In genomic region chrX:36807360-36808317, GRCm38 (mm10) we compare ENCODE assay signal across 8 mouse cellular contexts. TPM values are rescaled to one million over a fixed set of nuclear protein-coding genes. Genes with fewer than 3 reads are reported as not detected.
DNase-seq lines count a peak whose midpoint lies in the region; ATAC-seq and TF ChIP-seq lines count a peak whose summit lies in the region.

No protein-coding gene starts in this region.

- TF ChIP-seq CTCF in MEL (IDR thresholded peaks at IDR 0.05 in 2 of 3, conservative IDR thresholded peaks at IDR 0.05 in 1 of 3; ENCODE audit: control insufficient read depth in 1 of 3, insufficient read depth in 1 of 3, low read depth in 2 of 3, low read length in 3 of 3, poor library complexity in 1 of 3, severe bottlenecking in 1 of 3), result peak; percentile 41 to 69 (median 67)
- peak; percentile 86 for TF ChIP-seq CTCF in layer of hippocampus, adult 2 months (conservative IDR thresholded peaks at IDR 0.05)
- peak; percentile 35; the same call in 1 of the 2 replicates for TF ChIP-seq CTCF in lung, adult 2 months (IDR thresholded peaks at IDR 0.05; ENCODE audit: insufficient read depth, low read length)

- H3K4me3 ChIP-seq in MEL (ENCODE audit: control insufficient read depth in 1 of 2, insufficient read depth in 1 of 2, low read depth in 2 of 2, low read length in 2 of 2), result peak overlapping the region; percentile 65 to 69
- peak overlapping the region; percentile 43 for H3K4me3 ChIP-seq in forebrain, embryonic 15.5 days
- peak overlapping the region; percentile 57 for H3K4me3 ChIP-seq in layer of hippocampus, adult 2 months
- H3K4me3 ChIP-seq in lung, adult 2 months (replicated peaks; ENCODE audit: extremely low read depth, low read depth, low read length), result peak overlapping the region; percentile 57
- H3K4me3 ChIP-seq in neural tube, embryonic 15.5 days (replicated peaks), result peak overlapping the region; percentile 41

- TF ChIP-seq POLR2A in MEL (IDR thresholded peaks at IDR 0.05; ENCODE audit: control insufficient read depth in 1 of 2, insufficient read depth in 1 of 2, low read depth in 1 of 2, low read length in 2 of 2, poor library complexity in 1 of 2), result peak; percentile 23 to 79; a peak in 2 of 4 replicates
- peak; percentile 61; the same call in 1 of the 2 replicates for TF ChIP-seq POLR2A in lung, adult 2 months (IDR thresholded peaks at IDR 0.05; ENCODE audit: borderline replicate concordance, extremely low read depth, low read depth, low read length)

- DNase-seq in MEL (ENCODE audit: low read depth, low spot score), result peak; percentile 94
- peak; percentile 84 to 89 for DNase-seq in cerebellum, adult 18-20 months
- DNase-seq in heart, postnatal 25 days (ENCODE audit: low spot score), result peak; percentile 84
- peak; percentile 87 to 89 for DNase-seq in layer of hippocampus, adult 2 months (ENCODE audit: low spot score in 2 of 2)
- DNase-seq in lung, adult 2 months, result peak; percentile 78
- peak; percentile 86 for DNase-seq in testis, postnatal 10 days (ENCODE audit: low spot score)

- no peak; the same call in 1 of the 2 replicates for TF ChIP-seq RAD21 in MEL (IDR thresholded peaks at IDR 0.05; ENCODE audit: low read depth, low read length)

- H3K4me1 ChIP-seq in MEL (ENCODE audit: control insufficient read depth in 1 of 2, insufficient read depth in 2 of 2, low read length in 2 of 2), result peaks cover 0 to 10% of the 10 kb centered on the region in 2 experiments; a peak in 2 of 4 replicates
- H3K4me1 ChIP-seq in forebrain, embryonic 15.5 days, result peaks cover 7% of the 10 kb centered on the region
- peaks cover 2% of the 10 kb centered on the region; the same call in 1 of the 2 replicates for H3K4me1 ChIP-seq in lung, adult 2 months (ENCODE audit: control insufficient read depth, insufficient read depth, low read length)
- H3K4me1 ChIP-seq in neural tube, embryonic 15.5 days, result peaks cover 7% of the 10 kb centered on the region

- peaks cover 0 to 2% of the 10 kb centered on the region in 2 experiments; a peak in 2 of 4 replicates for H3K36me3 ChIP-seq in MEL (ENCODE audit: control insufficient read depth in 1 of 2, insufficient read depth in 2 of 2, low read length in 2 of 2)
- H3K36me3 ChIP-seq in forebrain, embryonic 15.5 days, result no peaks in the 10 kb centered on the region
- H3K36me3 ChIP-seq in neural tube, embryonic 15.5 days, result no peaks in the 10 kb centered on the region

- ATAC-seq in forebrain, embryonic 15.5 days (replicated peaks), result peak; percentile 91
- ATAC-seq in neural tube, embryonic 15.5 days (ENCODE audit: low FRiP score), result peak; percentile 91

- peak overlapping the region; percentile 97 for H3K27ac ChIP-seq in MEL (ENCODE audit: control insufficient read depth, low read depth, low read length)
- peak overlapping the region; percentile 86 for H3K27ac ChIP-seq in forebrain, embryonic 15.5 days (replicated peaks)
- H3K27ac ChIP-seq in layer of hippocampus, adult 2 months, result peak overlapping the region; percentile 84
- H3K27ac ChIP-seq in neural tube, embryonic 15.5 days (replicated peaks), result peak overlapping the region; percentile 67

- H3K9me3 ChIP-seq in MEL (replicated peaks; ENCODE audit: insufficient read depth, low read length), result no peaks in the 10 kb centered on the region
- no peaks in the 10 kb centered on the region for H3K9me3 ChIP-seq in forebrain, embryonic 15.5 days
- no peaks in the 10 kb centered on the region for H3K9me3 ChIP-seq in neural tube, embryonic 15.5 days (replicated peaks)

- intact Hi-C loops in heart, postnatal 25 days (cut with DNase I), result no loop called here

- H3K9ac ChIP-seq in MEL (ENCODE audit: control insufficient read depth, low read depth, low read length, poor library complexity, severe bottlenecking), result peak overlapping the region; percentile 85
- H3K9ac ChIP-seq in forebrain, embryonic 15.5 days (replicated peaks), result peak overlapping the region; percentile 47
- peak overlapping the region; percentile 36 for H3K9ac ChIP-seq in neural tube, embryonic 15.5 days (replicated peaks)

- peak overlapping the region; percentile 47 for H3K4me2 ChIP-seq in forebrain, embryonic 15.5 days (replicated peaks)
- peak overlapping the region; percentile 56 for H3K4me2 ChIP-seq in neural tube, embryonic 15.5 days

- H3K79me2 ChIP-seq in MEL (ENCODE audit: control insufficient read depth, insufficient read depth, low read length, poor library complexity), result no peaks in the 10 kb centered on the region

- 31% methylated on average over 44 of the region's 45 CpGs for WGBS in forebrain, embryonic 15.5 days
- 29% methylated on average over 45 of the region's 45 CpGs for WGBS in lung, adult 2 months
- 23% methylated on average over 45 of the region's 45 CpGs for WGBS in neural tube, embryonic 15.5 days

- no peak for TF ChIP-seq EP300 in MEL (IDR thresholded peaks at IDR 0.05; ENCODE audit: low read depth in 1 of 2, low read length in 2 of 2)

- H3K27me3 ChIP-seq in MEL (ENCODE audit: control insufficient read depth in 1 of 2, insufficient read depth in 2 of 2, low read length in 2 of 2), result no peaks in the 10 kb centered on the region
- H3K27me3 ChIP-seq in forebrain, embryonic 15.5 days, result no peaks in the 10 kb centered on the region
- H3K27me3 ChIP-seq in neural tube, embryonic 15.5 days (replicated peaks), result no peaks in the 10 kb centered on the region

TF ChIP-seq in MEL, 35 proteins besides CTCF, POLR2A, EP300 and RAD21:
- TF ChIP-seq RCOR1 (IDR thresholded peaks at IDR 0.05; ENCODE audit: low read depth, low read length) (no peak), POLR2AphosphoS5 (IDR thresholded peaks at IDR 0.05; ENCODE audit: borderline replicate concordance, low read depth, low read length) (no peak), HCFC1 (IDR thresholded peaks at IDR 0.05; ENCODE audit: low read depth, low read length) (peak; percentile 76), MEF2A (IDR thresholded peaks at IDR 0.05; ENCODE audit: extremely low read depth, insufficient replicate concordance, low read depth, low read length, poor library complexity, severe bottlenecking) (no peak), CHD2 (IDR thresholded peaks at IDR 0.05; ENCODE audit: low read length) (no peak), MYC (IDR thresholded peaks at IDR 0.05; ENCODE audit: low read depth, low read length) (peak; percentile 49; the same call in 1 of the 2 replicates), MYB (IDR thresholded peaks at IDR 0.05; ENCODE audit: low read depth, low read length) (no peak), E2F4 (IDR thresholded peaks at IDR 0.05; ENCODE audit: borderline replicate concordance, low read depth, low read length) (no peak), ZC3H11A (IDR thresholded peaks at IDR 0.05; ENCODE audit: low read depth, low read length) (no peak), ZNF384 (IDR thresholded peaks at IDR 0.05; ENCODE audit: low read depth, low read length) (no peak), ETS1 (IDR thresholded peaks at IDR 0.05; ENCODE audit: low read depth, low read length) (no peak), ZMIZ1 (IDR thresholded peaks at IDR 0.05; ENCODE audit: low read depth, low read length) (no peak; the same call in 1 of the 2 replicates), NRF1 (IDR thresholded peaks at IDR 0.05; ENCODE audit: insufficient read depth, low read depth, low read length, poor library complexity, severe bottlenecking) (no peak), TAL1 (IDR thresholded peaks at IDR 0.05; ENCODE audit: low read length) (peak; percentile 13; the same call in 1 of the 2 replicates), CHD1 (IDR thresholded peaks at IDR 0.05; ENCODE audit: low read depth, low read length) (no peak), USF1 (IDR thresholded peaks at IDR 0.05; ENCODE audit: low read depth, low read length) (no peak), MAZ (IDR thresholded peaks at IDR 0.05; ENCODE audit: low read depth, low read length) (no peak), TBP (IDR thresholded peaks at IDR 0.05; ENCODE audit: low read depth, low read length) (peak; percentile 63), TCF12 (IDR thresholded peaks at IDR 0.05; ENCODE audit: low read depth, low read length) (no peak), GATA1 (IDR thresholded peaks at IDR 0.05; ENCODE audit: low read depth, low read length) (no peak), ZKSCAN1 (IDR thresholded peaks at IDR 0.05; ENCODE audit: low read depth, low read length) (no peak), MXI1 (IDR thresholded peaks at IDR 0.05; ENCODE audit: low read depth, low read length) (no peak; the same call in 1 of the 2 replicates), NELFE (IDR thresholded peaks at IDR 0.05; ENCODE audit: low read depth, low read length) (peak; percentile 46), USF2 (IDR thresholded peaks at IDR 0.05; ENCODE audit: borderline replicate concordance in 1 of 2, insufficient read depth in 1 of 2, low read depth in 1 of 2, low read length in 2 of 2) (no peak), ELF1 (IDR thresholded peaks at IDR 0.05; ENCODE audit: low read depth, low read length) (peak; percentile 40; the same call in 1 of the 2 replicates), POLR2AphosphoS2 (IDR thresholded peaks at IDR 0.05; ENCODE audit: low read length) (peak; percentile 60), SIN3A (IDR thresholded peaks at IDR 0.05; ENCODE audit: low read length) (no peak), MAX (IDR thresholded peaks at IDR 0.05; ENCODE audit: low read length) (peak; percentile 53)

RNA-seq across cellular contexts. Expression of gene Slc25a5, which starts 12.2 kb away (rescaled TPM):
- 704 and 776 TPM in 2 replicates for total RNA-seq in MEL (2012; rRNA removed)
- polyA plus RNA-seq in MEL (2012; ENCODE audit: insufficient read depth in 1 of 2, insufficient read length in 2 of 2, low read depth in 1 of 2, low replicate concordance in 2 of 2, missing spikeins in 1 of 2), result 1,000 to 10,000 TPM in 1 of 2 experiments, 100 to 1,000 TPM in 1; 263 to 1,006 TPM
- 483 and 523 TPM in 2 replicates for polyA plus RNA-seq in forebrain, embryonic 15.5 days (2015; fragmentation: Nextera tagmentation; extraction: Ambion mirVana)
- 100 to 1,000 TPM; 473 to 488 TPM for total RNA-seq in heart, postnatal 25 days (2021)
- 100 to 1,000 TPM; 325 to 333 TPM for total RNA-seq in layer of hippocampus, adult 2 months (2021)
- polyA plus RNA-seq in lung, adult 2 months (2012; rRNA removed), result 299 and 343 TPM in 2 replicates
- 530 and 612 TPM in 2 replicates for polyA plus RNA-seq in neural tube, embryonic 15.5 days (2015; fragmentation: Nextera tagmentation; extraction: Ambion mirVana)

Comparison
In these comparisons a context has a peak if more than half of its experiments do, and no peak if none do; other contexts are left out.
1. Peak in every context shown above with its lines: DNase-seq, ATAC-seq, H3K4me3 ChIP-seq and H3K27ac ChIP-seq.
2. CTCF ChIP-seq: peak in every context shown above with its lines; median percentile 86 in layer of hippocampus, adult 2 months; 67 in MEL; 35 in lung, adult 2 months.